Mouse (Mus musculus) ES-E14 (cell line): Measurements from ENCODE around the gene Ube2d1.

ENCODE experiments used
- CHD2 ChIP-seq: IDR thresholded peaks from 2 replicates; pipeline ENCODE4 v1.6.1; 2014; ENCODE audit warnings: mild to moderate bottlenecking, low read depth, low read length, inconsistent platforms
- MAFK ChIP-seq: IDR thresholded peaks from 2 replicates; pipeline ENCODE4 v1.6.1; 2014; ENCODE audit warnings: mild to moderate bottlenecking, low read depth, low read length, inconsistent platforms; ENCODE audit not compliant: insufficient read depth
- ZC3H11A ChIP-seq: IDR thresholded peaks from 2 replicates; pipeline ENCODE4 v1.6.1; 2012; ENCODE audit warnings: low read depth, mild to moderate bottlenecking, inconsistent platforms, low read length, borderline replicate concordance

GRCm38 (mm10) chr10:71284511-71285125, 444 bp downstream of the Ube2d1 start:
- TF ChIP-seq CHD2 (no peak), ZC3H11A (no peak), MAFK (no peak)
